Mouse (Mus musculus) urinary bladder, postnatal 14 days (tissue): Measurements from ENCODE around the gene Tssk3.
A peak's percentile ranks its signal among the peaks of the same experiment; 100 is the strongest.

ENCODE experiments used
- DNase-seq: peaks from one replicate; pipeline ENCODE4 v3.0.0; 2021; ENCODE audit warnings: low spot score

Gene Tssk3

GRCm38 (mm10) chr4:129448713-129449112 lies 42.1 kb downstream of the Tssk3 start:
- DNase-seq, result no peak

GRCm38 (mm10) chr4:129447778-129448563 lies 42.9 kb downstream of the Tssk3 start:
- DNase-seq, result peak; percentile 43

- no peak for DNase-seq
Measured at GRCm38 (mm10) chr4:129447360-129447759, 43.5 kb downstream of the Tssk3 start.

- DNase-seq, result no peak
Measured at GRCm38 (mm10) chr4:129441145-129441544, 49.7 kb downstream of the Tssk3 start.

- DNase-seq, result peak; percentile 79
Measured at GRCm38 (mm10) chr4:129440340-129441063, 50.3 kb downstream of the Tssk3 start, which contains the start of gene Zbtb8b. TSS of gene Zbtb8b (minus strand) at chr4:129440853.
